10 mouse cellular contexts compared by ENCODE assay signal in genomic region chr17:45578843-45579242, GRCm38 (mm10). TPM values are rescaled to one million over a fixed set of nuclear protein-coding genes. Genes with fewer than 3 reads are reported as not detected.
DNase-seq lines count a peak whose midpoint lies in the region; ATAC-seq and TF ChIP-seq lines count a peak whose summit lies in the region.
"Had no signal": no experiment of that assay in that cellular context is flagged by ENCODE, and none has a peak within 500 bp of the region (broad histone marks: within the 10 kb centered on the region; RNA-seq: fewer than 3 reads in every experiment).

No protein-coding gene starts in this region.

- in situ Hi-C loops in ES-E14 (cut with MboI; ENCODE audit: low sequenced_read_pairs in 2 of 2, unreplicated experiment in 2 of 2): no loop called here

- H3K27ac ChIP-seq in kidney, adult 2 months (ENCODE audit: insufficient read depth, low read depth, low read length): peak overlapping the region; percentile 65; the same call in 1 of the 2 replicates
- H3K27ac ChIP-seq in ES-E14 (ENCODE audit: insufficient read depth, low read depth, low read length, poor library complexity, severe bottlenecking): peak overlapping the region; percentile 29; the same call in 1 of the 2 replicates
- no peak overlapping the region for H3K27ac ChIP-seq in liver, postnatal 0 days (ENCODE audit: low read depth)
- H3K27ac ChIP-seq: hindbrain, embryonic 13.5 days; limb, embryonic 10.5 days had no signal

- no peak for TF ChIP-seq POLR2A in kidney, adult 2 months (IDR thresholded peaks at IDR 0.05; ENCODE audit: low read depth, low read length)

- H3K4me3 ChIP-seq in kidney, adult 2 months (ENCODE audit: insufficient read depth, low read depth, low read length): no peak overlapping the region
- no peak overlapping the region for H3K4me3 ChIP-seq in ES-E14 (ENCODE audit: insufficient read depth in 1 of 2, low read depth in 1 of 2, low read length in 2 of 2, poor library complexity in 1 of 2, severe bottlenecking in 1 of 2)
- H3K4me3 ChIP-seq in liver, postnatal 0 days (ENCODE audit: low read depth, low read length): no peak overlapping the region
- H3K4me3 ChIP-seq: hindbrain, embryonic 13.5 days; limb, embryonic 10.5 days had no signal

- H3K9me3 ChIP-seq in ES-E14 (ENCODE audit: control insufficient read depth, insufficient read depth, low read depth, low read length): no peaks in the 10 kb centered on the region
- no peaks in the 10 kb centered on the region for H3K9me3 ChIP-seq in liver, postnatal 0 days (ENCODE audit: low read length)
- H3K9me3 ChIP-seq: hindbrain, embryonic 13.5 days; limb, embryonic 10.5 days had no signal

- no peak for TF ChIP-seq EP300 in liver, postnatal 0 days (IDR thresholded peaks at IDR 0.05; ENCODE audit: low read depth)

- H3K9ac ChIP-seq in ES-E14 (ENCODE audit: insufficient read depth, low read depth, low read length, poor library complexity, severe bottlenecking): peak overlapping the region; percentile 16; the same call in 1 of the 2 replicates
- no peak overlapping the region for H3K9ac ChIP-seq in liver, postnatal 0 days (replicated peaks)
- H3K9ac ChIP-seq: hindbrain, embryonic 13.5 days had no signal

- no peaks in the 10 kb centered on the region for H3K36me3 ChIP-seq in kidney, adult 2 months (ENCODE audit: control insufficient read depth, insufficient read depth, low read length)
- H3K36me3 ChIP-seq in ES-E14 (ENCODE audit: control insufficient read depth, insufficient read depth, low read length, poor library complexity, severe bottlenecking): no peaks in the 10 kb centered on the region; the same call in 1 of the 2 replicates
- H3K36me3 ChIP-seq in liver, postnatal 0 days (replicated peaks; ENCODE audit: insufficient read depth, low read length): no peaks in the 10 kb centered on the region
- H3K36me3 ChIP-seq: hindbrain, embryonic 13.5 days; limb, embryonic 10.5 days had no signal

- no peaks in the 10 kb centered on the region for H3K27me3 ChIP-seq in kidney, adult 2 months (replicated peaks; ENCODE audit: control insufficient read depth, insufficient read depth, low read length)
- H3K27me3 ChIP-seq in liver, postnatal 0 days (ENCODE audit: insufficient read depth, low read length): no peaks in the 10 kb centered on the region
- H3K27me3 ChIP-seq: hindbrain, embryonic 13.5 days had no signal

- no peak for DNase-seq in kidney, adult 2 months
- no peak for DNase-seq in kidney, postnatal 25 days
- DNase-seq in CD4-positive helper T cell, adult 2 months (ENCODE audit: low read depth, low spot score): peak; percentile 49
- DNase-seq in ES-E14 (ENCODE audit: low read depth, low spot score): no peak
- no peak for DNase-seq in liver, postnatal 0 days
- no peak for DNase-seq in adipocyte (ENCODE audit: low spot score)

- no peak for ATAC-seq in liver, postnatal 0 days
- ATAC-seq in frontal cortex, adult (ENCODE audit: low TSS enrichment): no peak

- 79% methylated on average over 7 of the region's 7 CpGs for WGBS in kidney, adult 2 months
- 67% methylated on average over 7 of the region's 7 CpGs for WGBS in liver, postnatal 0 days (ENCODE audit: insufficient replicate concordance)

- peaks cover 14% of the 10 kb centered on the region; the same call in 1 of the 2 replicates for H3K4me1 ChIP-seq in kidney, adult 2 months (ENCODE audit: control insufficient read depth, insufficient read depth, low read length)
- H3K4me1 ChIP-seq in ES-E14 (ENCODE audit: control insufficient read depth in 2 of 2, insufficient read depth in 2 of 2, low read length in 2 of 2, poor library complexity in 1 of 2): peaks cover 2 to 31% of the 10 kb centered on the region in 2 experiments; a peak in 3 of 4 replicates
- peaks cover 35% of the 10 kb centered on the region for H3K4me1 ChIP-seq in liver, postnatal 0 days (ENCODE audit: insufficient read depth)

- no peak overlapping the region for H3K4me2 ChIP-seq in liver, postnatal 0 days (ENCODE audit: low read depth, low read length)
- H3K4me2 ChIP-seq: hindbrain, embryonic 13.5 days had no signal

- TF ChIP-seq CTCF in kidney, adult 2 months (conservative IDR thresholded peaks at IDR 0.05; ENCODE audit: insufficient read depth, insufficient read length, low read depth, low read length): peak; percentile 51
- TF ChIP-seq CTCF in liver, postnatal 0 days (IDR thresholded peaks at IDR 0.05; ENCODE audit: low read depth): peak; percentile 84

TF ChIP-seq in ES-E14, 5 proteins besides CTCF, POLR2A, EP300 and RAD21:
- TF ChIP-seq ZNF384 (IDR thresholded peaks at IDR 0.05; ENCODE audit: low read depth, low read length) (no peak), CHD2 (IDR thresholded peaks at IDR 0.05; ENCODE audit: low read depth, low read length) (no peak), ZC3H11A (IDR thresholded peaks at IDR 0.05; ENCODE audit: borderline replicate concordance, low read depth, low read length) (no peak)

RNA-seq across cellular contexts. Expression of gene Hsp90ab1, which starts 5.8 kb away (rescaled TPM):
- 369 and 408 TPM in 2 replicates for polyA plus RNA-seq in kidney, adult 2 months (2012; rRNA removed)
- total RNA-seq in ES-E14 (2012; rRNA removed): 1,660 and 1,758 TPM in 2 replicates
- 419 and 445 TPM in 2 replicates for polyA plus RNA-seq in liver, postnatal 0 days (2015; fragmentation: Nextera tagmentation; extraction: Ambion mirVana)

RNA-seq across cellular contexts. Expression of gene Slc35b2, which starts 15.2 kb away (rescaled TPM):
- polyA plus RNA-seq in kidney, adult 2 months (2012; rRNA removed): 75.5 and 96.1 TPM in 2 replicates
- 96.7 and 98.7 TPM in 2 replicates for total RNA-seq in ES-E14 (2012; rRNA removed)
- 47.7 and 47.9 TPM in 2 replicates for polyA plus RNA-seq in liver, postnatal 0 days (2015; fragmentation: Nextera tagmentation; extraction: Ambion mirVana)

RNA-seq across cellular contexts. Expression of gene Slc29a1, which starts 20.6 kb away (rescaled TPM):
- 89.5 and 90.4 TPM in 2 replicates for polyA plus RNA-seq in kidney, adult 2 months (2012; rRNA removed)
- 321 and 677 TPM in 2 replicates for total RNA-seq in ES-E14 (2012; rRNA removed)
- 83.0 and 91.6 TPM in 2 replicates for polyA plus RNA-seq in liver, postnatal 0 days (2015; fragmentation: Nextera tagmentation; extraction: Ambion mirVana)

RNA-seq across cellular contexts. Expression of gene Mymx, which starts 23.1 kb away (rescaled TPM):
- polyA plus RNA-seq in kidney, adult 2 months (2012; rRNA removed): 6.4 and 7.1 TPM in 2 replicates
- 66.0 and 95.3 TPM in 2 replicates for total RNA-seq in ES-E14 (2012; rRNA removed)
- polyA plus RNA-seq in liver, postnatal 0 days (2015; fragmentation: Nextera tagmentation; extraction: Ambion mirVana): 0.19 TPM in 1 of 2 replicates, not detected in the other
- total RNA-seq: monocyte, adult 5-6 weeks had no signal

RNA-seq across cellular contexts. Expression of gene Nfkbie, which starts 23.3 kb away (rescaled TPM):
- polyA plus RNA-seq in kidney, adult 2 months (2012; rRNA removed): 4.3 and 5.8 TPM in 2 replicates
- 2.1 and 2.2 TPM in 2 replicates for total RNA-seq in ES-E14 (2012; rRNA removed)
- 2.8 and 3.0 TPM in 2 replicates for polyA plus RNA-seq in liver, postnatal 0 days (2015; fragmentation: Nextera tagmentation; extraction: Ambion mirVana)
